Mouse (Mus musculus): ENCODE data around the gene Smlr1. TPM values are rescaled to one million over a fixed set of nuclear protein-coding genes. Genes with fewer than 3 reads are reported as not detected.
A peak's percentile ranks its signal among the peaks of the same experiment; 100 is the strongest.

Gene Smlr1
- polyA plus RNA-seq, 1 experiment: 58.7 TPM

DNA sequence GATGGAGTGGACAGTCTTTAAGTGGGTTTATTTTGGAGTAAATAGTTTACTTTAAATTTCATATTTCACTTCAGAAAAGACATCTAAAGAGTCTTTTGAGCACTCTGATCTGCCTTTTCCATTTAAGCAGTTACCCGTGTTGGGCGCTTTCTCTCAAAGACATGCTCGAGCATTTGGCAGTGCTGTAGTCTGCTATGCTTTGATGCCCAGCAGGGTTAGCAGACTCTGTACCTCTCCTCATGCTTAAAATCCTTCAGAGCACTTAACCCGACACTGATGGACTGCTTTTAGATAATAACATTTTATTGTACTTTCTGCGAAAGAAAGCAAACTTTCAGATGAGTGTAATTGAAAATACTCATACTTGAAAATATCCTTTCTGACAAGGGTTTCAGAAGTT lies 32.8 kb downstream of the Smlr1 start:
- WGBS: 82% methylated on average over 5 of the region's 5 CpGs
- no peaks in the 10 kb centered on the region for H3K27me3 ChIP-seq (ENCODE audit: control insufficient read depth, insufficient read depth, low read length)
- H3K36me3 ChIP-seq (ENCODE audit: control insufficient read depth, insufficient read depth, low read length): peaks cover 18% of the 10 kb centered on the region
- no peak overlapping the region for H3K4me3 ChIP-seq (ENCODE audit: low read depth, low read length)
- no peak overlapping the region for H3K27ac ChIP-seq (ENCODE audit: insufficient read depth, low read depth, low read length)
- TF ChIP-seq POLR2A (IDR thresholded peaks at IDR 0.05; ENCODE audit: low read depth, low read length) (no peak), CTCF (IDR thresholded peaks at IDR 0.05; ENCODE audit: extremely low read depth, insufficient read length, insufficient replicate concordance, low read depth, low read length) (no peak)
- H3K4me1 ChIP-seq (ENCODE audit: control insufficient read depth, insufficient read depth, insufficient read length, low read length): peaks cover 5% of the 10 kb centered on the region; the same call in 1 of the 2 replicates

DNA sequence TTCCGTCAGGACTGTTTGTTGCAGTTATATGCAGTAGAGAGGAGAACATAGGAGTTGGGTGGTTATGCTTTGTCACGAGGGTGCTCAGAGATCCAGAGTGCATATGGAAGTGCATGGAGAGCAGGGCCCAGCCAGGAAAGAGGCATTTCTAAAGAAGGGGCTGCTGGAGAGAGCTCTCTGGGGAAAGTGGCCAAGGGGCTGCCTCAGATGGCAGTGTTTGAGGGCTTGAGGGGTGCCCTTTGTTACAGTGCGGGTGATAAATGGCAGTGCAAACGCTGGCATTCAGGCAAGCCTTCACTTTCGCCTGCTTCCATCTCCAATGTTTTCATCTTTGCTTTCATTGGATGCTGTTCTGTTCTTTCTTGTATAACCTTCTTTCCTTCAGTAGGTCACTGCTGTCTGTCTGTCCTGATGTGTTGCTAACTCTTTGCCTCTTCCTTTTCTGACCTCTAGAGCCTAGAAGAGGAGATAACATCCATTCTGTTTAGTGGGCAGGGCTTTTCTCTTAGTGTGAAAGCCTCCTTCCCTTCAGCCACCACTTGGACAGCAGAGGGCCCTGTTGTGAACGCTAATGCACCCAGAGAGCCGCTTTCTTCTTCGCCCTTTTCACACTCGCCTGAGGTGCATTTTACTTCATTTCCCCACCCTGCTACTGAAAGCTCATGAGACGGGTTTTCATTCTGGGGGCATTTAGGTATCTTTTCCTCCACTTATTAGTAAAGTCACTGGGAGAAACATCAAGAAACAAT lies 36.6 kb downstream of the Smlr1 start:
- no peak overlapping the region for H3K4me3 ChIP-seq (ENCODE audit: low read depth, low read length)
- H3K36me3 ChIP-seq (ENCODE audit: control insufficient read depth, insufficient read depth, low read length): peaks cover 15% of the 10 kb centered on the region
- 78% methylated on average over 10 of the region's 10 CpGs for WGBS
- H3K27ac ChIP-seq (ENCODE audit: insufficient read depth, low read depth, low read length): no peak overlapping the region
- H3K27me3 ChIP-seq (ENCODE audit: control insufficient read depth, insufficient read depth, low read length): no peaks in the 10 kb centered on the region
- TF ChIP-seq CTCF (IDR thresholded peaks at IDR 0.05; ENCODE audit: extremely low read depth, insufficient read length, insufficient replicate concordance, low read depth, low read length) (no peak), POLR2A (IDR thresholded peaks at IDR 0.05; ENCODE audit: low read depth, low read length) (no peak)
- H3K4me1 ChIP-seq (ENCODE audit: control insufficient read depth, insufficient read depth, insufficient read length, low read length): no peaks in the 10 kb centered on the region

DNA sequence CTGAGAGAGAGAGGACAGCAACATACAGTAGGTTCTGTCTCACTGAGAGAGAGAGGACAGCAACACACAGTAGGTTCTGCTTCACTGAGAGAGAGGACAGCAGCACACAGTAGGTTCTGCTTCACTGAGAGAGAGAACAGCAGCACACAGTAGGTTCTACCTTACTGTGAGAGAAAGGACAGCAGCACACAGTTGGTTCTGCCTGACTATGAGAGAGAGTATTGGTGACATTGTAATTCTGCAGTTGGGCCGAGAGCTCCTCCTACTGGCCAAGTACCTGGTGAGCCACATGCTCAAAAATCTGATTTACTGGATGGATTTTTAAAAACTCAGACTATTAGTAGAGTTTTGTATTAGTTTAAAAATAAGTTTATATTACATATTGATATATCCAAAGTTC lies 47.6 kb downstream of the Smlr1 start:
- 6% methylated on average over 1 of the region's 1 CpGs for WGBS

GRCm38 (mm10) chr10:25482791-25483190 lies 53.3 kb downstream of the Smlr1 start:
- Histone ChIP-seq H3K27me3 (ENCODE audit: control insufficient read depth, insufficient read depth, low read length) (no peaks in the 10 kb centered on the region), H3K4me3 (ENCODE audit: low read depth, low read length) (no peak overlapping the region), H3K27ac (ENCODE audit: insufficient read depth, low read depth, low read length) (no peak overlapping the region), H3K36me3 (ENCODE audit: control insufficient read depth, insufficient read depth, low read length) (peaks cover 15% of the 10 kb centered on the region), H3K4me1 (ENCODE audit: control insufficient read depth, insufficient read depth, insufficient read length, low read length) (no peaks in the 10 kb centered on the region)
- TF ChIP-seq POLR2A (IDR thresholded peaks at IDR 0.05; ENCODE audit: low read depth, low read length) (no peak), CTCF (IDR thresholded peaks at IDR 0.05; ENCODE audit: extremely low read depth, insufficient read length, insufficient replicate concordance, low read depth, low read length) (no peak)
- 75% methylated on average over 5 of the region's 5 CpGs for WGBS

More for the DNA sequence above, 47.6 kb downstream of the Smlr1 start:
- Histone ChIP-seq H3K4me3 (ENCODE audit: low read depth, low read length) (no peak overlapping the region), H3K27ac (ENCODE audit: insufficient read depth, low read depth, low read length) (no peak overlapping the region), H3K36me3 (ENCODE audit: control insufficient read depth, insufficient read depth, low read length) (peaks cover 15% of the 10 kb centered on the region), H3K27me3 (ENCODE audit: control insufficient read depth, insufficient read depth, low read length) (no peaks in the 10 kb centered on the region), H3K4me1 (ENCODE audit: control insufficient read depth, insufficient read depth, insufficient read length, low read length) (no peaks in the 10 kb centered on the region)
- no peak for TF ChIP-seq POLR2A (IDR thresholded peaks at IDR 0.05; ENCODE audit: low read depth, low read length)
- peak; percentile 76; the same call in 1 of the 2 replicates for TF ChIP-seq CTCF (IDR thresholded peaks at IDR 0.05; ENCODE audit: extremely low read depth, insufficient read length, insufficient replicate concordance, low read depth, low read length)

DNA sequence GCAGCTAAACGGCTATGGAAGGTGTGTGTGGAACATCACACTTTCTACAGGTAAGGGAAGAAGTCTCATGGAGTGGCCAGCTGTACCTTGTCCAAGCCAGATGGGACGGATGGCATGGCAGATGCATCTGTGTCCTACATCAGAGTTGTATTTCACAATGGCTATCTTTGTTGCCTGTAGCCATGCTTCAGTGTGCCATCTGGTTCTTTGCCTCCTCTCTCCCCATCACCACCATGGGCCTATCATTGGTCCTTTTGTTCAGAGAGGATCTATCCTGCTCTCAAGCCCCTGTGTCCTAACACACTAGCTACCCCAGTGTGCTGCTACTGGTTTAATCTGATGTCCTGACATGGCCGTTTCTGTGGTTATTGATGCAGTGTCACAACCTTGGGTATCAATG lies 56.4 kb downstream of the Smlr1 start:
- Histone ChIP-seq H3K27me3 (ENCODE audit: control insufficient read depth, insufficient read depth, low read length) (no peaks in the 10 kb centered on the region), H3K36me3 (ENCODE audit: control insufficient read depth, insufficient read depth, low read length) (peaks cover 18% of the 10 kb centered on the region), H3K27ac (ENCODE audit: insufficient read depth, low read depth, low read length) (no peak overlapping the region), H3K4me3 (ENCODE audit: low read depth, low read length) (no peak overlapping the region), H3K4me1 (ENCODE audit: control insufficient read depth, insufficient read depth, insufficient read length, low read length) (no peaks in the 10 kb centered on the region)
- TF ChIP-seq CTCF (IDR thresholded peaks at IDR 0.05; ENCODE audit: extremely low read depth, insufficient read length, insufficient replicate concordance, low read depth, low read length) (no peak), POLR2A (IDR thresholded peaks at IDR 0.05; ENCODE audit: low read depth, low read length) (no peak)
- 93% methylated on average over 3 of the region's 3 CpGs for WGBS

Other genes starting within 250 kb of the Smlr1 start
- gene Akap7, start 228.4 kb downstream of the Smlr1 start, polyA plus RNA-seq (2012; rRNA removed): 5.1 and 10.6 TPM in 2 replicates
- 8.0 and 18.2 TPM in 2 replicates for gene Epb41l2, start 176.5 kb downstream of the Smlr1 start, polyA plus RNA-seq (2012; rRNA removed)

Data from small intestine, adult 2 months (tissue).